Mouse (Mus musculus) CH12.LX (cell line): ENCODE results near the gene Taf15. TPM values are rescaled to one million over a fixed set of nuclear protein-coding genes. Genes with fewer than 3 reads are reported as not detected.

Source experiments
- DNase-seq: peaks from one replicate; pipeline ENCODE4 v3.0.0-alpha.2; 2013; ENCODE audit errors: extremely low read depth
- H3K27ac ChIP-seq: 2 replicates; pipeline ENCODE4 v1.5.1; 2012; ENCODE audit warnings: low read depth, mild to moderate bottlenecking, control low read depth, moderate library complexity; ENCODE audit not compliant: insufficient read depth
- H3K27me3 ChIP-seq: replicated peaks from 2 replicates; pipeline ENCODE3; 2012; ENCODE audit warnings: inconsistent platforms
- H3K36me3 ChIP-seq, 2 experiments: replicated peaks in 1 of 2; 2 replicates each; pipeline versions ENCODE3 to v1.6.1; 2012; ENCODE audit warnings: inconsistent platforms in 1 of 2, low read length in 1 of 2, mild to moderate bottlenecking in 1 of 2, mixed read lengths in 1 of 2, moderate library complexity in 1 of 2; ENCODE audit not compliant: control insufficient read depth in 1 of 2, insufficient read depth in 1 of 2
- H3K4me1 ChIP-seq, 2 experiments: 2 replicates each; pipeline ENCODE4 v1.6.1; 2012; ENCODE audit warnings: inconsistent platforms in 1 of 2, moderate library complexity in 1 of 2; ENCODE audit not compliant: insufficient read depth in 2 of 2, control insufficient read depth in 1 of 2
- H3K4me2 ChIP-seq: 2 replicates; pipeline ENCODE4 v1.6.1; 2012; ENCODE audit warnings: low read depth, mild to moderate bottlenecking, control low read depth; ENCODE audit not compliant: poor library complexity, insufficient read depth, severe bottlenecking
- H3K4me3 ChIP-seq, 3 experiments: fragments of 150-350 bp in 1 of 3; sonication (generic) in 1 of 3; replicated peaks in 1 of 3; 2 replicates each; pipeline versions ENCODE3 to v1.5.1; 2011 to 2012; ENCODE audit warnings: low read depth in 2 of 3, low read length in 2 of 3, mild to moderate bottlenecking in 2 of 3, moderate library complexity in 2 of 3, control low read depth in 1 of 3, improper control_type of control experiment in 1 of 3, inconsistent platforms in 1 of 3, mixed read lengths in 1 of 3; ENCODE audit not compliant: poor library complexity in 1 of 3
- H3K79me2 ChIP-seq: replicated peaks from 2 replicates; pipeline ENCODE4 v1.6.1; 2012; ENCODE audit warnings: mild to moderate bottlenecking, moderate library complexity; ENCODE audit not compliant: control insufficient read depth, poor library complexity, insufficient read depth, severe bottlenecking; ENCODE audit errors: extremely low read depth
- H3K9ac ChIP-seq: 2 replicates; pipeline ENCODE4 v1.6.1; 2012; ENCODE audit warnings: low read depth, mild to moderate bottlenecking, control low read depth, moderate library complexity; ENCODE audit not compliant: insufficient read depth
- H3K9me3 ChIP-seq: replicated peaks from 2 replicates; pipeline ENCODE3; 2012; ENCODE audit warnings: low read length, inconsistent platforms, mixed read lengths
- CHD2 ChIP-seq: IDR thresholded peaks from 2 replicates; pipeline ENCODE4 v1.6.1; 2011; ENCODE audit warnings: low read length, improper control_type of control experiment
- CTCF ChIP-seq, 2 experiments: IDR thresholded peaks in 1 of 2; conservative IDR thresholded peaks in 1 of 2; 2 replicates each; pipeline ENCODE4 v1.5.1; 2011 to 2012; ENCODE audit warnings: low read depth in 2 of 2, low read length in 2 of 2, improper control_type of control experiment in 1 of 2, inconsistent platforms in 1 of 2, mild to moderate bottlenecking in 1 of 2, moderate library complexity in 1 of 2
- E2F4 ChIP-seq: IDR thresholded peaks from 2 replicates; pipeline ENCODE4 v1.6.1; 2011; ENCODE audit warnings: low read depth, low read length, improper control_type of control experiment; ENCODE audit not compliant: insufficient replicate concordance
- ELF1 ChIP-seq: IDR thresholded peaks from 2 replicates; pipeline ENCODE4 v1.6.1; 2014; ENCODE audit warnings: low read depth, mild to moderate bottlenecking, inconsistent platforms, low read length, improper control_type of control experiment
- KAT2A ChIP-seq: IDR thresholded peaks from 2 replicates; pipeline ENCODE4 v1.6.1; 2012; ENCODE audit warnings: low read length, improper control_type of control experiment, inconsistent platforms; ENCODE audit not compliant: insufficient replicate concordance
- MAFK ChIP-seq: IDR thresholded peaks from 2 replicates; pipeline ENCODE4 v1.6.1; 2011; ENCODE audit warnings: low read length, improper control_type of control experiment; ENCODE audit not compliant: insufficient replicate concordance
- MAZ ChIP-seq: IDR thresholded peaks from 2 replicates; pipeline ENCODE4 v1.6.1; 2012; ENCODE audit warnings: low read depth, mild to moderate bottlenecking, inconsistent platforms, low read length, improper control_type of control experiment, moderate library complexity
- MYC ChIP-seq: IDR thresholded peaks from 2 replicates; pipeline ENCODE4 v1.6.1; 2011; ENCODE audit warnings: low read depth, mild to moderate bottlenecking, improper control_type of control experiment, low read length
- NELFE ChIP-seq: IDR thresholded peaks from 2 replicates; pipeline ENCODE4 v1.6.1; 2011; ENCODE audit warnings: low read depth, low read length, improper control_type of control experiment
- NRF1 ChIP-seq: IDR thresholded peaks from 2 replicates; pipeline ENCODE4 v1.6.1; 2014; ENCODE audit warnings: low read depth, mild to moderate bottlenecking, inconsistent platforms, low read length, improper control_type of control experiment, moderate library complexity
- POLR2A ChIP-seq: IDR thresholded peaks from 2 replicates; pipeline ENCODE4 v1.6.1; 2011; ENCODE audit warnings: low read depth, mild to moderate bottlenecking, improper control_type of control experiment, low read length
- POLR2AphosphoS2 ChIP-seq: IDR thresholded peaks from 2 replicates; pipeline ENCODE4 v1.6.1; 2011; ENCODE audit warnings: low read depth, low read length, improper control_type of control experiment
- RCOR1 ChIP-seq: conservative IDR thresholded peaks from 2 replicates; pipeline ENCODE4 v1.6.1; 2012; ENCODE audit warnings: low read depth, mild to moderate bottlenecking, inconsistent platforms, low read length, improper control_type of control experiment
- SMC3 ChIP-seq: IDR thresholded peaks from 2 replicates; pipeline ENCODE4 v1.6.1; 2011; ENCODE audit warnings: low read depth, low read length, improper control_type of control experiment
- USF2 ChIP-seq: conservative IDR thresholded peaks from 2 replicates; pipeline ENCODE4 v1.6.1; 2011; ENCODE audit warnings: low read depth, low read length, improper control_type of control experiment
- ZKSCAN1 ChIP-seq: IDR thresholded peaks from 2 replicates; pipeline ENCODE4 v1.6.1; 2012; ENCODE audit warnings: low read depth, inconsistent platforms, low read length, improper control_type of control experiment, borderline replicate concordance
- dilution Hi-C: fragments of 300-500 bp; cut with MboI; formaldehyde crosslinking; loops from 2 replicates; pipeline ENCODE4 v1.14.3; 2020; ENCODE audit warnings: low sequenced_read_pairs; ENCODE audit not compliant: extremely low pct_unique_long_range_greater_than_20kb, extremely low pct_ligation_motif_present
- in situ Hi-C: fragments of 300-500 bp; cut with MboI; formaldehyde crosslinking; loops from 3 replicates; pipeline ENCODE4 v1.14.3; 2019; ENCODE audit warnings: low sequenced_read_pairs, low pct_ligation_motif_present, low pct_unique_long_range_greater_than_20kb, mixed read lengths
- polyA plus RNA-seq: library from polyadenylated mRNA; unstranded; fragments of >175 nt; gene quantifications from 2 replicates; pipeline ENCODE4 v1.2.1, GENCODE M21; 2012; ENCODE audit warnings: low read depth; ENCODE audit not compliant: insufficient read length
- total RNA-seq, 2 experiments: library from RNA; depleted of rRNA; stranded (reverse); fragments of 300-350 nt in 1 of 2; fragments of >200 nt in 1 of 2; gene quantifications; 2 replicates each; pipeline ENCODE4 v1.2.3; 2012 to 2014

The Taf15 gene
- total and polyA plus RNA-seq, 3 experiments = 38.8 to 367 (median 69.8) TPM

- dilution Hi-C loops (no loop called here), in situ Hi-C loops (no loop called here)
- H3K79me2 ChIP-seq = no peaks in the 10 kb centered on the region
- H3K4me2 ChIP-seq = no peak overlapping the region
- peaks cover 0 to 6% of the 10 kb centered on the region in 2 experiments for H3K36me3 ChIP-seq
- no peak overlapping the region for H3K27ac ChIP-seq
- H3K4me3 ChIP-seq = no peak overlapping the region
- no peak overlapping the region for H3K9ac ChIP-seq
- H3K4me1 ChIP-seq = peaks cover 22 to 54% of the 10 kb centered on the region in 2 experiments
- H3K27me3 ChIP-seq = no peaks in the 10 kb centered on the region
- TF ChIP-seq SMC3 (no peak), MYC (no peak), CHD2 (no peak), MAZ (no peak), CTCF (conservative IDR thresholded peaks at IDR 0.05 in 1 of 2, IDR thresholded peaks at IDR 0.05 in 1 of 2; ENCODE audit: low read depth in 2 of 2, low read length in 2 of 2) (no peak), NELFE (no peak), POLR2AphosphoS2 (no peak)
- DNase-seq = no peak
- peaks cover 6% of the 10 kb centered on the region for H3K9me3 ChIP-seq
These were observed 65.9 kb downstream of the Taf15 start for GRCm38 (mm10) chr11:83538705-83539314.

GRCm38 (mm10) chr11:83540931-83541330 lies 68.0 kb downstream of the Taf15 start:
- Histone ChIP-seq H3K4me3 (no peak overlapping the region), H3K9me3 (peaks cover 6% of the 10 kb centered on the region)
- in situ Hi-C loops = no loop called here

GRCm38 (mm10) chr11:83541415-83541814 lies 68.5 kb downstream of the Taf15 start:
- H3K9me3 ChIP-seq = peaks cover 6% of the 10 kb centered on the region
- in situ Hi-C loops = no loop called here
- dilution Hi-C loops = no loop called here
- no peak overlapping the region for H3K27ac ChIP-seq
- H3K27me3 ChIP-seq = no peaks in the 10 kb centered on the region
- H3K4me1 ChIP-seq = peaks cover 14 to 45% of the 10 kb centered on the region in 2 experiments
- no peaks in the 10 kb centered on the region for H3K79me2 ChIP-seq
- TF ChIP-seq MAFK = peak; percentile 86
- no peak for TF ChIP-seq POLR2A
- no peak for TF ChIP-seq KAT2A
- peaks cover 0 to 8% of the 10 kb centered on the region in 2 experiments for H3K36me3 ChIP-seq
- H3K4me3 ChIP-seq = no peak overlapping the region
- no peak for DNase-seq
- no peak overlapping the region for H3K9ac ChIP-seq
- no peak overlapping the region for H3K4me2 ChIP-seq

More at GRCm38 (mm10) chr11:83540931-83541330, 68.0 kb downstream of the Taf15 start:
- no peaks in the 10 kb centered on the region for H3K27me3 ChIP-seq
- TF ChIP-seq NRF1 (no peak), MAFK (peak; percentile 97), ZKSCAN1 (peak; percentile 56), POLR2AphosphoS2 (no peak), CHD2 (no peak), E2F4 (no peak), NELFE (no peak), RCOR1 (no peak), ELF1 (no peak), USF2 (no peak)
- TF ChIP-seq, all 38 proteins: peak for 2
- H3K4me2 ChIP-seq = no peak overlapping the region
- no peaks in the 10 kb centered on the region for H3K79me2 ChIP-seq
- H3K27ac ChIP-seq = no peak overlapping the region
- no peak overlapping the region for H3K9ac ChIP-seq
- DNase-seq = no peak
- H3K4me1 ChIP-seq = peaks cover 18 to 47% of the 10 kb centered on the region in 2 experiments
- dilution Hi-C loops = no loop called here
- H3K36me3 ChIP-seq = peaks cover 0 to 6% of the 10 kb centered on the region in 2 experiments
